Mouse (Mus musculus) lung, embryonic 14.5 days (tissue): ENCODE results near the gene Lrrc40. TPM values are rescaled to one million over a fixed set of nuclear protein-coding genes. Genes with fewer than 3 reads are reported as not detected.
"Not testable (repeated sequence)": the region's sequence is repeated elsewhere in the genome, so short reads cannot be mapped to it uniquely, and the experiment has no call there.

Experiments
- ATAC-seq: fragments of 200-750 bp; cut with Nextera tagmentation; 2 replicates; pipeline ENCODE4 v1.8.0; 2017; ENCODE audit warnings: mild to moderate bottlenecking, moderate TSS enrichment, moderate library complexity; ENCODE audit not compliant: insufficient read depth
- DNase-seq: peaks from one replicate; pipeline ENCODE4 v3.0.0-alpha.2; 2015
- H3K27ac ChIP-seq: fragments of 300-500 bp; sonication (generic); 2 replicates; pipeline ENCODE4 v1.5.1; 2014; ENCODE audit warnings: low read depth, mild to moderate bottlenecking, moderate library complexity
- H3K27me3 ChIP-seq: fragments of 300-500 bp; sonication (generic); 2 replicates; pipeline ENCODE4 v1.6.1; 2014; ENCODE audit warnings: low read length, control low read depth; ENCODE audit not compliant: insufficient read depth
- H3K36me3 ChIP-seq: fragments of 300-500 bp; sonication (generic); 2 replicates; pipeline ENCODE4 v1.6.1; 2014; ENCODE audit warnings: control low read depth; ENCODE audit not compliant: insufficient read depth
- H3K4me1 ChIP-seq: fragments of 300-500 bp; sonication (generic); 2 replicates; pipeline ENCODE4 v1.6.1; 2014; ENCODE audit warnings: antibody characterized with exemption, control low read depth; ENCODE audit not compliant: insufficient read depth
- H3K4me2 ChIP-seq: fragments of 300-500 bp; sonication (generic); 2 replicates; pipeline ENCODE4 v1.6.1; 2014; ENCODE audit warnings: mild to moderate bottlenecking
- H3K4me3 ChIP-seq: fragments of 300-500 bp; sonication (generic); 2 replicates; pipeline ENCODE4 v1.5.1; 2014; ENCODE audit warnings: low read depth, low read length
- H3K9ac ChIP-seq: fragments of 300-500 bp; sonication (generic); 2 replicates; pipeline ENCODE4 v1.6.1; 2014
- H3K9me3 ChIP-seq: fragments of 300-500 bp; sonication (generic); 2 replicates; pipeline ENCODE4 v1.6.1; 2016; ENCODE audit warnings: low read depth, low read length, control low read depth
- CTCF ChIP-seq: IDR thresholded peaks from 2 replicates; pipeline ENCODE4 v1.5.1; 2016; ENCODE audit warnings: antibody characterized with exemption, low read depth
- WGBS: fragments of 180-500 bp; shearing (Covaris S2); extraction: QIAGEN DNeasy Blood & Tissue Kit; methylation state at CpG from one replicate; pipeline ENCODE4 v1.1.7; 2014; 5-methylcytosine and 5-hydroxymethylcytosine counted together
- polyA plus RNA-seq: library from polyadenylated mRNA; unstranded; fragments of >200 nt; fragmentation: Nextera tagmentation; extraction: Ambion mirVana; gene quantifications from 2 replicates; pipeline ENCODE4 v1.2.1, GENCODE M21; 2014

Lrrc40 gene
- polyA plus RNA-seq, 1 experiment from 2014 or later = 63.4 TPM

- TF ChIP-seq CTCF = no peak
- 61% methylated on average over 3 of the region's 3 CpGs for WGBS
- ATAC-seq = no peak
Measured at GRCm38 (mm10) chr3:158091601-158092000, 55.1 kb downstream of the Lrrc40 start.

GRCm38 (mm10) chr3:158093919-158094318, 57.5 kb downstream of the Lrrc40 start:
- no peak for DNase-seq
- H3K9ac ChIP-seq = no peak overlapping the region
- ATAC-seq = no peak
- H3K36me3 ChIP-seq = no peaks in the 10 kb centered on the region
- no peak overlapping the region for H3K4me2 ChIP-seq
- no peak overlapping the region for H3K4me3 ChIP-seq
- no peak overlapping the region for H3K27ac ChIP-seq
- H3K9me3 ChIP-seq = no peaks in the 10 kb centered on the region
- TF ChIP-seq CTCF = no peak
- H3K27me3 ChIP-seq = no peaks in the 10 kb centered on the region
- WGBS = 72% methylated on average over 4 of the region's 4 CpGs
- no peaks in the 10 kb centered on the region for H3K4me1 ChIP-seq

More at GRCm38 (mm10) chr3:158091601-158092000, 55.1 kb downstream of the Lrrc40 start:
- H3K27me3 ChIP-seq = no peaks in the 10 kb centered on the region
- no peak overlapping the region for H3K9ac ChIP-seq
- no peak overlapping the region for H3K27ac ChIP-seq
- no peaks in the 10 kb centered on the region for H3K4me1 ChIP-seq
- H3K4me2 ChIP-seq = no peak overlapping the region
- H3K9me3 ChIP-seq = no peaks in the 10 kb centered on the region
- no peak for DNase-seq
- H3K36me3 ChIP-seq = no peaks in the 10 kb centered on the region
- H3K4me3 ChIP-seq = no peak overlapping the region

DNA sequence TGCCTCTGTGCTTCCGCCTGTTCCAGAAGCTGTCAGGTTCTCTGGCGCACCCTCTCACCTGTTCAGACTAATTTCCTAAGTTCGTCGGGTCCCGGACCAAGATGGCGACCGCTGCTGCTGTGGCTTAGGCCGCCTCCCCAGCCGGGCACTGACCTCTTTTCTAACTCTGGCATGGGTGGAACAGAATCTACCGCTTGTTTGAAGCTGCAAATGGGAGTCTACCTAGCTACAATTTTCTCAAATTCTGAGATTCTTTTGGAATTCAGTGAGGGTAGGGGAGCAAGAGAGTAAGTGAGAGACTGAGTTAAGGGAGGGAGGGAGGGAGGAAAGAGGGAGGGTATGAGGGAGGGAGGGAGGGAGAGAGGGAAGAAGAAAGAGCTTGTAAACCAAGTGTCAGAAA, 65.6 kb downstream of the Lrrc40 start:
- ATAC-seq, H3K36me3 ChIP-seq, H3K4me2 ChIP-seq, H3K27ac ChIP-seq, H3K9ac ChIP-seq, H3K27me3 ChIP-seq, H3K4me1 ChIP-seq, DNase-seq, H3K9me3 ChIP-seq, H3K4me3 ChIP-seq: not testable (repeated sequence)
- 86% methylated on average over 8 of the region's 10 CpGs for WGBS

- not testable (repeated sequence) for H3K9me3 ChIP-seq, H3K4me1 ChIP-seq, H3K27ac ChIP-seq, DNase-seq, H3K4me2 ChIP-seq, H3K4me3 ChIP-seq, ATAC-seq, H3K36me3 ChIP-seq, H3K9ac ChIP-seq, H3K27me3 ChIP-seq
- 76% methylated on average over 1 of the region's 1 CpGs for WGBS
Measured at GRCm38 (mm10) chr3:158102530-158102929, 66.1 kb downstream of the Lrrc40 start.

GRCm38 (mm10) chr3:158103467-158103866, 67.0 kb downstream of the Lrrc40 start:
- no peaks in the 10 kb centered on the region for H3K4me1 ChIP-seq
- no peak overlapping the region for H3K4me2 ChIP-seq
- no peak overlapping the region for H3K9ac ChIP-seq
- no peak for DNase-seq
- H3K27ac ChIP-seq = no peak overlapping the region
- no peaks in the 10 kb centered on the region for H3K9me3 ChIP-seq
- WGBS = 61% methylated on average over 2 of the region's 2 CpGs
- no peak for TF ChIP-seq CTCF
- no peaks in the 10 kb centered on the region for H3K36me3 ChIP-seq
- no peak overlapping the region for H3K4me3 ChIP-seq
- H3K27me3 ChIP-seq = no peaks in the 10 kb centered on the region
- no peak for ATAC-seq

DNA sequence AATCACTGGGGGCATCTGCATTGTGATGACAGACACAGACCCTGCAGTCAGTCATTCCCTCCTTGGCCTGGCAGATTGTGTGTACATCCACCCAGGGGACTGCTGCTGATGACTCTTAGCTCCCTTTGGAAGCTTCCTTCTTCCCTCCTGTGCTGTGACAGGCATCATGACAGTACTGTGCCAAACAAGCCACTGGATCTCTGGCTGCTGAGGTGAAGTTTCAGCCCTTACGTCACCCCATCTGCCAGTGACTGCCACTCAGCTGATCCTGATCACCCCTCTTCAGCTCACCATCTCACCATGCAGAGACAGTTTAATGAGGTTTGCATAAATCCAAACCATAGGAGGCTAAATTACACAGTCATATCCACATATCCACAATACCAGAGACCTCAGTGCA, 68.8 kb downstream of the Lrrc40 start:
- Histone ChIP-seq H3K9me3 (no peaks in the 10 kb centered on the region), H3K4me2 (no peak overlapping the region), H3K27ac (no peak overlapping the region), H3K27me3 (no peaks in the 10 kb centered on the region), H3K4me3 (no peak overlapping the region), H3K4me1 (no peaks in the 10 kb centered on the region), H3K9ac (no peak overlapping the region), H3K36me3 (no peaks in the 10 kb centered on the region)
- WGBS = 77% methylated on average over 1 of the region's 1 CpGs
- ATAC-seq = no peak
- DNase-seq = no peak
- no peak for TF ChIP-seq CTCF

Other genes with a start within 250 kb of the Lrrc40 start
- 10.5 and 11.3 TPM in 2 replicates for gene Cth, start 111.6 kb upstream of the Lrrc40 start, polyA plus RNA-seq
- 23.7 and 24.3 TPM in 2 replicates for gene Ankrd13c, start 89.4 kb upstream of the Lrrc40 start, polyA plus RNA-seq
- gene Srsf11, start within 50 bp of the Lrrc40 start, polyA plus RNA-seq = 304 and 309 TPM in 2 replicates